Mouse (Mus musculus): ENCODE measurements around the gene Fndc3c1.
"Not testable (repeated sequence)": the region's sequence is repeated elsewhere in the genome, so short reads cannot be mapped to it uniquely, and the experiment has no call there.

Gene Fndc3c1

GRCm38 (mm10) chrX:106485101-106485651 is at the start of gene Fndc3c1:
Gene Fndc3c1 (minus strand): TSS chrX:106485401.
- DNase-seq (ENCODE audit: inconsistent age in 2 of 2, low spot score in 1 of 2), result peak in 1 of 2 experiments; percentile 37

DNA sequence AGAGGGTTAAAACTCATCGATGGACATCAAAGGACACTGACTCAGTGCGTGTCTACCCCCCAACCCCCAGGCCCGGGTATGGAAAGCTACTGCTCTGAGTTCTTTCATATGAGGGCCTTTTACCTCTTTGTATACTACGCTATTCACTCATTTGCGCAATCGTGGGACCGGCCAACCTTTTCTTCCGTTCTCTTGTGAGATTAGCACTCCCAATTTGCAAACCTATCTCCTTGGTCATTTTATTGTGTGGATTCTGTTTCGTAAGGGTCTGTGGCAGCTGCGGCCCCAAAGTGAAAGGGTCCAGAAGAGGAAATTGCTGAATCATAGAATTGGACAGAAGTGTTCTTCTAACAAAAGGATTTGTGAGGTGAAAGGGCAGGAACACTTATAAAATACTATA is 1.2 kb upstream of the Fndc3c1 start:
- DNase-seq (ENCODE audit: inconsistent age in 2 of 2, low spot score in 1 of 2), result no peak

GRCm38 (mm10) chrX:106485671-106486070 is 470 bp upstream of the Fndc3c1 start:
- DNase-seq (ENCODE audit: inconsistent age in 2 of 2, low spot score in 1 of 2), result no peak

- not testable (repeated sequence) for DNase-seq (ENCODE audit: inconsistent age in 2 of 2, low spot score in 1 of 2)
Observed at GRCm38 (mm10) chrX:106479891-106480290, 5.3 kb downstream of the Fndc3c1 start.

DNA sequence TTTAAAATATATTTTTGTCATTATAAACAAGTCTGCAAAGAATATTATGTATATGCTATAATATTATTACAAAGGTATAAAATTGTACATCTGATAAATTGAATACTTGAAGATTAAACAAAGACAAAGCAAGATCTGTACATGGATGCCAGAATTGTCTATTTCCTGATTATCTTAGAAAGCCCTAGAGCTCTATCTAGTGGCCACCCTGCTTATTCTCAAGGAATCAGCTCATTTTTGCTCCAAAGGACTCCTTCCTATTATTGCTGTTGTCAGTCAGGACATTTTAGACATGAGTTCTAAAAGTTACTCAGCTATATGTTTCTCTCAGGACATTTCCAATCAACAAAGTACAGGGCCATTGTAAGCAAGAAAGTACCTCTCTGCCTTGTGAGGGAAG is 99.9 kb downstream of the Fndc3c1 start:
- DNase-seq (ENCODE audit: inconsistent age in 2 of 2, low spot score in 1 of 2), result peak in 1 of 2 experiments; percentile 21

DNA sequence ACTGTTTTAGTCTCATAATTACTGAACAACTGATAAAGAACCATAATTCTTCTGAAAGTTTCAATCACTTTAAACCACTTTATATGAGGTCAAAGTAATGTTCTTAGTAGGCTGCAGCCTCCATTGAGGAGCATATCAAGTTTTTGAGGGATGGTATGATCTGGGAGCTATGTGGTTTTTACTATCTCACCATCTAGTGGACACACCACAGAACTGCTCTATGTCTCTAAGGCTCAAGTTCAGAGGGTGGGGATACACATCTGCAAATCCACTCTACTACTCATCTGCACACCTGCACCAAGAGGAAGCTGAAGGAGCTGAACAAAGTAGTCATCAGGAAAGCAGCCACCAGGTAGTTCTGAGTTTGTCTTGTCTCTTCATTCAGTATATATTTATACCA is 104.6 kb downstream of the Fndc3c1 start:
- DNase-seq (ENCODE audit: inconsistent age in 2 of 2, low spot score in 1 of 2), result no peak
